Comparison of ENCODE assay signal across 8 mouse cellular contexts in genomic region chr11:114873022-114873817, GRCm38 (mm10). TPM values are rescaled to one million over a fixed set of nuclear protein-coding genes. Genes with fewer than 3 reads are reported as not detected.
DNase-seq lines count a peak whose midpoint lies in the region; ATAC-seq and TF ChIP-seq lines count a peak whose summit lies in the region.

No protein-coding gene starts in this region.

- H3K4me2 ChIP-seq in hindbrain, embryonic 13.5 days = no peak overlapping the region

- H3K27ac ChIP-seq in kidney, adult 2 months (ENCODE audit: insufficient read depth, low read depth, low read length) = peak overlapping the region; percentile 97
- H3K27ac ChIP-seq in hindbrain, embryonic 13.5 days = peak overlapping the region; percentile 9; the same call in 1 of the 2 replicates

- no peaks in the 10 kb centered on the region for H3K27me3 ChIP-seq in kidney, adult 2 months (replicated peaks; ENCODE audit: control insufficient read depth, insufficient read depth, low read length)
- peaks cover 10% of the 10 kb centered on the region; the same call in 1 of the 2 replicates for H3K27me3 ChIP-seq in hindbrain, embryonic 13.5 days

- no peak for ATAC-seq in hindbrain, embryonic 13.5 days (ENCODE audit: low FRiP score)

- H3K36me3 ChIP-seq in kidney, adult 2 months (ENCODE audit: control insufficient read depth, insufficient read depth, low read length) = peaks cover 2% of the 10 kb centered on the region; the same call in 1 of the 2 replicates
- no peaks in the 10 kb centered on the region for H3K36me3 ChIP-seq in hindbrain, embryonic 13.5 days

- H3K4me3 ChIP-seq in kidney, adult 2 months (ENCODE audit: insufficient read depth, low read depth, low read length) = no peak overlapping the region
- H3K4me3 ChIP-seq in hindbrain, embryonic 13.5 days = no peak overlapping the region

- no peak for DNase-seq in kidney, adult 2 months
- no peak for DNase-seq in kidney, adult 11 months
- DNase-seq in T-cell, adult 2 months (ENCODE audit: low spot score) = peak; percentile 69
- DNase-seq in retina, embryonic 14.5 days (ENCODE audit: low spot score) = peak; percentile 74
- DNase-seq in cerebellum, postnatal 4 days (ENCODE audit: low spot score in 2 of 2) = no peak
- no peak for DNase-seq in adrenal gland, postnatal 4 days (ENCODE audit: low spot score in 2 of 2)
- no peak for DNase-seq in urinary bladder, adult 2 months (ENCODE audit: low spot score)

- no peak for TF ChIP-seq POLR2A in kidney, adult 2 months (IDR thresholded peaks at IDR 0.05; ENCODE audit: low read depth, low read length)

- TF ChIP-seq CTCF in kidney, adult 2 months (conservative IDR thresholded peaks at IDR 0.05; ENCODE audit: insufficient read depth, insufficient read length, low read depth, low read length) = no peak

- peaks cover 46% of the 10 kb centered on the region for H3K4me1 ChIP-seq in kidney, adult 2 months (ENCODE audit: control insufficient read depth, insufficient read depth, low read length)
- peaks cover 23% of the 10 kb centered on the region for H3K4me1 ChIP-seq in hindbrain, embryonic 13.5 days (replicated peaks)

- no peaks in the 10 kb centered on the region for H3K9me3 ChIP-seq in hindbrain, embryonic 13.5 days

- H3K9ac ChIP-seq in hindbrain, embryonic 13.5 days = no peak overlapping the region; the same call in 1 of the 2 replicates

- WGBS in kidney, adult 2 months = 25% methylated on average over 6 of the region's 6 CpGs
- WGBS in hindbrain, embryonic 13.5 days = 12% methylated on average over 6 of the region's 6 CpGs

RNA-seq across cellular contexts. Expression of gene Cd300a, which starts 16.6 kb away (rescaled TPM):
- polyA plus RNA-seq in kidney, adult 2 months (2012; rRNA removed) = 0.61 and 0.91 TPM in 2 replicates
- polyA plus RNA-seq in hindbrain, embryonic 13.5 days (2015; fragmentation: Nextera tagmentation; extraction: Ambion mirVana) = 0.69 and 1.2 TPM in 2 replicates
- total RNA-seq in adrenal gland, postnatal 4 days (2021) = 1 to 10 TPM; 1.9 to 3.3 TPM
- 0.93 and 1.0 TPM in 2 replicates for polyA plus RNA-seq in urinary bladder, adult 2 months (2012; rRNA removed)

RNA-seq across cellular contexts. Expression of gene Gprc5c, which starts 22.3 kb away (rescaled TPM):
- 241 and 285 TPM in 2 replicates for polyA plus RNA-seq in kidney, adult 2 months (2012; rRNA removed)
- polyA plus RNA-seq in hindbrain, embryonic 13.5 days (2015; fragmentation: Nextera tagmentation; extraction: Ambion mirVana) = 9.9 and 11.9 TPM in 2 replicates
- total RNA-seq in adrenal gland, postnatal 4 days (2021) = 10 to 100 TPM; 17.6 to 41.1 TPM
- 5.1 and 6.5 TPM in 2 replicates for polyA plus RNA-seq in urinary bladder, adult 2 months (2012; rRNA removed)

Comparison
In these comparisons a context has a peak if more than half of its experiments do, and no peak if none do; other contexts are left out.
1. DNase-seq: peak in T-cell, adult 2 months (single experiment) and retina, embryonic 14.5 days (single experiment); none in kidney, adult 2 months (single experiment), kidney, adult 11 months (single experiment), cerebellum, postnatal 4 days (0 of 2), adrenal gland, postnatal 4 days (0 of 2) and urinary bladder, adult 2 months (single experiment).
2. RNA of gene Gprc5c, which starts 22.3 kb away (polyA plus RNA-seq): 241 to 285 TPM in kidney, adult 2 months; 9.9 to 11.9 TPM in hindbrain, embryonic 13.5 days and 5.1 to 6.5 TPM in urinary bladder, adult 2 months; every median in the first group is over 10 times any median in the second.